Mouse (Mus musculus) kidney, adult 2 months (tissue): Measurements from ENCODE around the gene Slc22a14.

Source experiments
- CTCF ChIP-seq: fragments of 200-500 bp; conservative IDR thresholded peaks from 2 replicates; pipeline ENCODE4 v1.5.1; 2011; ENCODE audit warnings: low read depth, mild to moderate bottlenecking, control low read depth, low read length, moderate library complexity, mixed read lengths; ENCODE audit not compliant: insufficient read depth, insufficient read length
- POLR2A ChIP-seq: fragments of 200-500 bp; IDR thresholded peaks from one replicate; pipeline ENCODE4 v1.6.1; 2011; ENCODE audit warnings: low read depth, low read length, control low read depth

- TF ChIP-seq CTCF, result no peak
- TF ChIP-seq POLR2A, result no peak
These were observed 66.8 kb downstream of the Slc22a14 start for GRCm38 (mm10) chr9:119298563-119298962.
